Mouse (Mus musculus): ENCODE measurements around the gene Ppp1r37. TPM values are rescaled to one million over a fixed set of nuclear protein-coding genes. Genes with fewer than 3 reads are reported as not detected.
"Not testable (repeated sequence)": the region's sequence is repeated elsewhere in the genome, so short reads cannot be mapped to it uniquely, and the experiment has no call there.

The Ppp1r37 gene
- polyA plus RNA-seq, 1 experiment from 2014 or later: 32.7 TPM

- peaks cover 35% of the 10 kb centered on the region for H3K4me1 ChIP-seq (replicated peaks)
- peak overlapping the region; percentile 78 for H3K4me2 ChIP-seq
- peaks cover 70% of the 10 kb centered on the region for H3K27me3 ChIP-seq
- 2% methylated on average over 64 of the region's 64 CpGs for WGBS
- peaks cover 6% of the 10 kb centered on the region for H3K36me3 ChIP-seq
- ATAC-seq (ENCODE audit: low FRiP score): peak; percentile 75
- peak overlapping the region; percentile 68 for H3K9ac ChIP-seq
- no peak overlapping the region for H3K27ac ChIP-seq
- no peaks in the 10 kb centered on the region for H3K9me3 ChIP-seq
- H3K4me3 ChIP-seq: peak overlapping the region; percentile 42
Measured at GRCm38 (mm10) chr7:19523757-19524419, 39.0 kb downstream of the Ppp1r37 start.

- H3K4me2 ChIP-seq: peak overlapping the region; percentile 78
- H3K4me3 ChIP-seq: peak overlapping the region; percentile 42
- H3K27ac ChIP-seq: no peak overlapping the region
- 15% methylated on average over 72 of the region's 72 CpGs for WGBS
- H3K27me3 ChIP-seq: peaks cover 77% of the 10 kb centered on the region
- no peaks in the 10 kb centered on the region for H3K36me3 ChIP-seq
- peaks cover 35% of the 10 kb centered on the region for H3K4me1 ChIP-seq (replicated peaks)
- no peaks in the 10 kb centered on the region for H3K9me3 ChIP-seq
- no peak; the same call in 1 of the 2 replicates for ATAC-seq (ENCODE audit: low FRiP score)
- peak overlapping the region; percentile 68 for H3K9ac ChIP-seq
Measured at GRCm38 (mm10) chr7:19523017-19523756, 39.7 kb downstream of the Ppp1r37 start.

GRCm38 (mm10) chr7:19520032-19520431 lies 42.8 kb downstream of the Ppp1r37 start:
- H3K9me3 ChIP-seq: no peaks in the 10 kb centered on the region
- H3K27me3 ChIP-seq: peaks cover 85% of the 10 kb centered on the region
- H3K27ac ChIP-seq: no peak overlapping the region
- 7% methylated on average over 18 of the region's 23 CpGs for WGBS
- H3K4me1 ChIP-seq (replicated peaks): peaks cover 41% of the 10 kb centered on the region
- peak overlapping the region; percentile 50 for H3K4me2 ChIP-seq
- peak overlapping the region; percentile 71 for H3K9ac ChIP-seq
- H3K4me3 ChIP-seq: peak overlapping the region; percentile 24
- ATAC-seq (ENCODE audit: low FRiP score): no peak
- H3K36me3 ChIP-seq: no peaks in the 10 kb centered on the region

- ATAC-seq (ENCODE audit: low FRiP score): no peak
- 5% methylated on average over 22 of the region's 29 CpGs for WGBS
- Histone ChIP-seq H3K4me2 (peak within 1 kb of the TSS; percentile 49), H3K9me3 (no peaks in the 10 kb centered on the region), H3K36me3 (no peaks in the 10 kb centered on the region), H3K4me1 (replicated peaks) (peaks cover 19% of the 10 kb centered on the region), H3K27me3 (peaks cover 63% of the 10 kb centered on the region), H3K27ac (no peak within 1 kb of the TSS), H3K9ac (peak within 1 kb of the TSS; percentile 70), H3K4me3 (peak within 1 kb of the TSS; percentile 24)
Measured at GRCm38 (mm10) chr7:19517652-19518365, 45.1 kb downstream of the Ppp1r37 start, which contains the start of gene Nkpd1. Nkpd1 (plus strand) TSS chr7:19517838.

- H3K36me3 ChIP-seq: no peaks in the 10 kb centered on the region
- H3K27ac ChIP-seq: no peak overlapping the region
- WGBS: 82% methylated on average over 6 of the region's 6 CpGs
- H3K4me3 ChIP-seq: no peak overlapping the region
- H3K27me3 ChIP-seq: peaks cover 8% of the 10 kb centered on the region
- ATAC-seq (ENCODE audit: low FRiP score): no peak
- H3K9ac ChIP-seq: no peak overlapping the region
- H3K4me2 ChIP-seq: no peak overlapping the region
- no peaks in the 10 kb centered on the region for H3K9me3 ChIP-seq
- H3K4me1 ChIP-seq (replicated peaks): peaks cover 17% of the 10 kb centered on the region
Measured at GRCm38 (mm10) chr7:19512353-19512752, 50.5 kb downstream of the Ppp1r37 start.

- not testable (repeated sequence) for H3K36me3 ChIP-seq; H3K9ac ChIP-seq; ATAC-seq (ENCODE audit: low FRiP score); H3K4me2 ChIP-seq; H3K4me3 ChIP-seq; H3K9me3 ChIP-seq; H3K27me3 ChIP-seq; H3K27ac ChIP-seq
- WGBS: 76% methylated on average over 7 of the region's 7 CpGs
- H3K4me1 ChIP-seq (replicated peaks): peaks cover 21% of the 10 kb centered on the region
Measured at GRCm38 (mm10) chr7:19511934-19512333, 50.9 kb downstream of the Ppp1r37 start.

- Histone ChIP-seq H3K4me1 (replicated peaks) (peaks cover 30% of the 10 kb centered on the region), H3K27me3 (no peaks in the 10 kb centered on the region), H3K36me3 (no peaks in the 10 kb centered on the region), H3K9me3 (no peaks in the 10 kb centered on the region), H3K4me2 (peak overlapping the region; percentile 88), H3K9ac (peak overlapping the region; percentile 91; the same call in 1 of the 2 replicates), H3K4me3 (peak overlapping the region; percentile 79), H3K27ac (peak overlapping the region; percentile 88)
- WGBS: 98% methylated on average over 7 of the region's 7 CpGs
- ATAC-seq (ENCODE audit: low FRiP score): no peak
Measured at GRCm38 (mm10) chr7:19509786-19510185, 53.1 kb downstream of the Ppp1r37 start.

GRCm38 (mm10) chr7:19508924-19509568 lies 53.8 kb downstream of the Ppp1r37 start:
- Histone ChIP-seq H3K4me2 (peak overlapping the region; percentile 88), H3K4me3 (peak overlapping the region; percentile 79), H3K9me3 (no peaks in the 10 kb centered on the region), H3K27ac (peak overlapping the region; percentile 88), H3K9ac (peak overlapping the region; percentile 91), H3K4me1 (replicated peaks) (peaks cover 30% of the 10 kb centered on the region), H3K27me3 (no peaks in the 10 kb centered on the region), H3K36me3 (no peaks in the 10 kb centered on the region)
- ATAC-seq (ENCODE audit: low FRiP score): peak; percentile 26
- 9% methylated on average over 15 of the region's 15 CpGs for WGBS

- H3K9ac ChIP-seq: peak within 1 kb of the TSS; percentile 91
- no peaks in the 10 kb centered on the region for H3K27me3 ChIP-seq
- peak; percentile 95 for ATAC-seq (ENCODE audit: low FRiP score)
- peaks cover 30% of the 10 kb centered on the region for H3K4me1 ChIP-seq (replicated peaks)
- no peaks in the 10 kb centered on the region for H3K9me3 ChIP-seq
- H3K4me2 ChIP-seq: peak within 1 kb of the TSS; percentile 88
- 0% methylated on average over 56 of the region's 56 CpGs for WGBS
- H3K27ac ChIP-seq: peak within 1 kb of the TSS; percentile 88
- H3K4me3 ChIP-seq: peak within 1 kb of the TSS; percentile 79
- no peaks in the 10 kb centered on the region for H3K36me3 ChIP-seq
Measured at GRCm38 (mm10) chr7:19508150-19508923, 54.5 kb downstream of the Ppp1r37 start, which contains the start of the genes Bloc1s3 and Trappc6a. Bloc1s3 (minus strand) TSS chr7:19508367. Trappc6a (plus strand) TSS chr7:19508395.

- ATAC-seq (ENCODE audit: low FRiP score): no peak
- WGBS: 4% methylated on average over 18 of the region's 18 CpGs
- Histone ChIP-seq H3K4me2 (peak overlapping the region; percentile 88), H3K4me3 (peak overlapping the region; percentile 79), H3K27ac (peak overlapping the region; percentile 88), H3K27me3 (no peaks in the 10 kb centered on the region), H3K9ac (peak overlapping the region; percentile 91), H3K36me3 (no peaks in the 10 kb centered on the region), H3K9me3 (no peaks in the 10 kb centered on the region), H3K4me1 (replicated peaks) (peaks cover 30% of the 10 kb centered on the region)
Measured at GRCm38 (mm10) chr7:19507612-19507981, 55.3 kb downstream of the Ppp1r37 start.

- no peaks in the 10 kb centered on the region for H3K27me3 ChIP-seq
- peak overlapping the region; percentile 88 for H3K27ac ChIP-seq
- ATAC-seq (ENCODE audit: low FRiP score): 0 out of 2 replicates have a peak, but pooled peaks have one; percentile 19
- peak overlapping the region; percentile 79 for H3K4me3 ChIP-seq
- H3K9ac ChIP-seq: peak overlapping the region; percentile 91
- no peaks in the 10 kb centered on the region for H3K9me3 ChIP-seq
- H3K36me3 ChIP-seq: no peaks in the 10 kb centered on the region
- peak overlapping the region; percentile 88 for H3K4me2 ChIP-seq
- peaks cover 30% of the 10 kb centered on the region for H3K4me1 ChIP-seq (replicated peaks)
- 1% methylated on average over 71 of the region's 71 CpGs for WGBS
Measured at GRCm38 (mm10) chr7:19506969-19507611, 55.8 kb downstream of the Ppp1r37 start.

All from hindbrain, embryonic 13.5 days (tissue).